Mouse (Mus musculus) spleen, adult 18-20 months (tissue): ENCODE data around the gene Ogn.

Experiments used
- DNase-seq, 2 experiments: peaks; one replicate each; pipeline ENCODE4 v3.0.0; 2022; ENCODE audit warnings: mixed read lengths in 2 of 2

Gene Ogn

GRCm38 (mm10) chr13:49646019-49646418 is 38.2 kb downstream of the Ogn start:
- no peak for DNase-seq

- DNase-seq, result no peak
Observed at GRCm38 (mm10) chr13:49651136-49651535, 43.3 kb downstream of the Ogn start.

- DNase-seq, result no peak
Observed at GRCm38 (mm10) chr13:49651781-49652351, 44.0 kb downstream of the Ogn start.

GRCm38 (mm10) chr13:49652481-49653179 is 44.8 kb downstream of the Ogn start, which contains the start of the genes Cenpp and Nol8:
Gene Cenpp (minus strand): TSS chr13:49652785.
Gene Nol8 (plus strand): TSS chr13:49653078.
- DNase-seq, result peak; percentile 99

GRCm38 (mm10) chr13:49653180-49653541 is 45.3 kb downstream of the Ogn start:
- DNase-seq, result peak in 1 of 2 experiments; percentile 25
